Mouse (Mus musculus): ENCODE data around the gene Psmb11. TPM values are rescaled to one million over a fixed set of nuclear protein-coding genes. Genes with fewer than 3 reads are reported as not detected.
"Not testable (repeated sequence)": the region's sequence is repeated elsewhere in the genome, so short reads cannot be mapped to it uniquely, and the experiment has no call there.

Gene Psmb11
- polyA plus RNA-seq, 1 experiment from 2014 or later: not detected

DNA sequence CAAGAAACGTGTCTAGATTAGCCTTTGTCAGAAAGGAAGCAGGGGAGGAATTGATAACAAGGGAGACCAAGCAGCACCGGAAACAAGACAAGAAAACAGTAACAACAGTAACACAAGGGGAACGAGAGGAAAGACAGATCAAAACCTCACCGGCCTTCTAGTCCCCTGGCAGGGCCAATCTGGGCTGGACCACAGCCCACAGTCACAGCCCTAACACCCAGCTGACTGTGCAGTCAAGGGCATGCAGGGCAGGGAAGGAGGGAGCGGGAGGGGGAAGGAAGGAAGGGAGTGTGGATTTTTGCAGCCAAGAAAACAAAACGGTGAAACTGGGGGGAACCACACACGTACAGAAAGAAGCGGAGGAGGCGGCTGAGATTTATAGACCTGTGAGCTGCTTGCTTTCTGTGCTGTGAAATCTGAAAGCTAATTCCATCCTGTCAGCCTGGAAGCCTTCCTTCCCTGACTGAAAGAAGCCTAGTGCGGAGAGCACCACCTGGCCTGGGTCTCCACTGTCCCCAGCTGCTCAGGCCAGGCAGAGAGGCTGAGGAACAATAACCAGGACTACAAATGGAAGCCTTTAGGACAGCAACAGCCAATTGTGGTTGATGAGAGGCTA, 28.8 kb upstream of the Psmb11 start:
- 52% methylated on average over 9 of the region's 10 CpGs for WGBS (ENCODE audit: missing documents)
- Histone ChIP-seq H3K79me2 (ENCODE audit: inconsistent target) (no peaks in the 10 kb centered on the region), H3K36me3 (ENCODE audit: inconsistent target) (no peaks in the 10 kb centered on the region), H3K27ac (no peak overlapping the region), H3K4me3 (ENCODE audit: inconsistent target) (no peak overlapping the region)

DNA sequence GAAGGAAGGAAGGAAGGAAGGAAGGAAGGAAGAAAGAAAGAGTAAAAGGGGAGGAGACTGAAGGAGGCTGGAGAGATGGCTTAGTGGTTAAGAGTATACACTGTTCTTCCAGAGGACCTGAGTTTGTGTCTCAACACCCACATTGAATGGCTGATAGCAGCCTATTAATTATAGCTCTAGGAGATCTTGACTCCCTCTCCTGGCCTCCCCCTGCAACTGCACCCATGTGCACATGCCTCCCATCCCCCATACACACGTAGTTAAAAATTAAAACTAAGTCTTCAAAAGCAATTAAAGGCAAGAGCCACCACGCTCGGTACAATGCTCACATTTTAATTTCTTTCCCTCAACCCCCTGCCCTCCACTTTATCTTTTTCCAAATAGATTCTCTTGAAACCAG, 27.2 kb upstream of the Psmb11 start:
- H3K4me3 ChIP-seq (ENCODE audit: inconsistent target): no peak overlapping the region
- no peaks in the 10 kb centered on the region for H3K36me3 ChIP-seq (ENCODE audit: inconsistent target)
- no peaks in the 10 kb centered on the region for H3K79me2 ChIP-seq (ENCODE audit: inconsistent target)
- 97% methylated on average over 3 of the region's 3 CpGs for WGBS (ENCODE audit: missing documents)
- H3K27ac ChIP-seq: no peak overlapping the region

DNA sequence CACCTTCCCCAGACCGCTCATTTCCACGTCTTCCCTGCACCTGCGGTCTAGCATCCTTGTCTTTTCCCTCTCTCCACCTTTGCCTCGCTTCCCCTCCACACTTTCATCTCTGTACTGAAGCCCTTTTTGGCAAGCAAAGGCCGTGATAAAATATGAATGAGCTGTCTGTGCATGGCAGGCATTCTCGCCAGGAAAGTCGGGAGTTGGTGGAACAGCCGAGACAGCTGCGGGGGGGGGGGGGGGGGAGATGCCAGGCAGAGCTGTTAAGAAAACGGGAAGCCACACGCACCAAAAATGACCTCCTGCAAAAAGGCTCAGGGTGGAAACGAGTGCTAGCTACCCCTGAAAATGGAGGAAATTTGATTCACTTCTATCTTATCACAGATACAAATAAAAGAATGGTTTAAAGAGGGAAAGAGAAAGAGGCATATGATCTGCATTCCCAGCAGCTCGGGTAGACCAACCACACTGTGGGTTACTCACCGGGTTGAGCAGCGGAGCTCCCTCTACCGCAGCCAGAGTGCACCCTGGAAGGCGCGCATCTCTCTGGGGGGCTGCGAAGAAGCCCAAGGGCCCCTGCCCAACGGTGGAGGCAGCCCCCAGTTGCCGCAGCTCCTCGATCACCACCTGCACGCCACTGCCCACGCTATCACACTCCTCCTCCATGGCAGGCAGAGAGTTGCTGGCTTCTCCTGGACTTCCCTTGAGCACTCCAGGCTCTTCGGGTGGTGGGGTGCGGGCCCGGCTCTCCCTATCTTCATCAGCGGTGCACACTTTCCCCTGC, 26.4 kb upstream of the Psmb11 start:
- no peak overlapping the region for H3K4me3 ChIP-seq (ENCODE audit: inconsistent target)
- no peaks in the 10 kb centered on the region for H3K79me2 ChIP-seq (ENCODE audit: inconsistent target)
- H3K36me3 ChIP-seq (ENCODE audit: inconsistent target): no peaks in the 10 kb centered on the region
- WGBS (ENCODE audit: missing documents): 93% methylated on average over 26 of the region's 28 CpGs
- H3K27ac ChIP-seq: no peak overlapping the region

DNA sequence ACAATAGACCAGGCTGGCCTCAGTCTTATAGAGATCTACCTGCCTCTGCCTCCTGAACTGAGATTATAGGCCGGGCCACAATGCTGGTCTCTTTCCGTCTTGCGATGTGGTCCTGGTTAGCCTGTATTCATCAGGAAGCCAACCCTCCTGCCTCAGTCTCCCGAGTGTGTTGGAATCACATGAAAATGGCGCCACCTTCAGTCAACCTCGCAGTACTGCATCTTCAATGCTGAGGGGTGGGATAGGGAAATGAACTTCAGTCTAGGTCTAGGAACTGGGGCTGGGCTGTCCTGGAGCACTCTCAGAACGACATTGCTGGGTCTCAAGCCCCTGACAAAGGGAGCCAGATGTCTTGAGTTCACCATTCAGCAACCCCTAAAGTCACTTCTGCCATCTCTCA, 24.1 kb upstream of the Psmb11 start:
- H3K4me3 ChIP-seq (ENCODE audit: inconsistent target): no peak overlapping the region
- no peaks in the 10 kb centered on the region for H3K36me3 ChIP-seq (ENCODE audit: inconsistent target)
- no peak overlapping the region for H3K27ac ChIP-seq
- WGBS (ENCODE audit: missing documents): 80% methylated on average over 7 of the region's 7 CpGs
- no peaks in the 10 kb centered on the region for H3K79me2 ChIP-seq (ENCODE audit: inconsistent target)

DNA sequence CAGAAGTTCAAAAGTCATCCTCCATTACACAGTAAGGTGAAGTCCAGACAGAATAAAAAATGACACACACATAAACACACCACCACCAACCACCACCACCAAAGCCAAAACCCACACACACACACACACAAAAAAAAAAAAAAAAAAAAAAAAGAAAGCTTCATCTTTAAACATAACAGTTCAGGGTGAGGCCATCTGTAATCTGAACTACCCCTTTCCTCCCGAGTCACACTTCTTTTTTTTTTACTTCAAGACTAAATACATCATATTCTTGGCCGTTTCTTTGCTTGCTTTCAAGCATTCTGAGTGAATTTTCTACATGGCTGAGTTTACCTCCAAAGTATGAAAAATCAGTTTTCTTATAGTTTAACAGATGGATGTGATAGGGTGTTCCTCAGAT, 19.6 kb upstream of the Psmb11 start:
- 36% methylated on average over 2 of the region's 2 CpGs for WGBS (ENCODE audit: missing documents)
- no peaks in the 10 kb centered on the region for H3K36me3 ChIP-seq (ENCODE audit: inconsistent target)
- no peaks in the 10 kb centered on the region for H3K79me2 ChIP-seq (ENCODE audit: inconsistent target)
- no peak overlapping the region for H3K27ac ChIP-seq
- no peak overlapping the region for H3K4me3 ChIP-seq (ENCODE audit: inconsistent target)

DNA sequence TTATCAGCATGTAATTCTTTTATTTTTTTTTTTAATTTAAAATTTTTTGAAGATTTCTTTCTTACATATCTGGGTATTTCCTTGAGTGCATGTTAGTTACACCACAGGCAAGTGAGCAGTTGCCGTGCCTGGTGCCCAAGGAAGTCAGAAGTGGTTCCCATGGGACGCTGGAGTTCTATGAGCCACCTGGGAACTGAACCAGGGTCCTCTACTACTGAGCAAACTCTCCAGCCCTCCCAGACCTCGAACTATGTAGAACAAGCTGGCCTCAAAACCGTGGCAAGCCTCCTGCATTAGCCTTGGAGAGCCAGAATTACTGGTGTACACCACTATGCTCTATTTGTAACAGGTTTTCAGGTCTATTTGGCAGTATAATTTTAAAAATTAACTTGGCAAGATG, 18.6 kb upstream of the Psmb11 start:
- no peaks in the 10 kb centered on the region for H3K79me2 ChIP-seq (ENCODE audit: inconsistent target)
- peak overlapping the region; percentile 47; the same call in 1 of the 2 replicates for H3K27ac ChIP-seq
- peak overlapping the region; percentile 33 for H3K4me3 ChIP-seq (ENCODE audit: inconsistent target)
- H3K36me3 ChIP-seq (ENCODE audit: inconsistent target): no peaks in the 10 kb centered on the region
- WGBS (ENCODE audit: missing documents): 57% methylated on average over 4 of the region's 4 CpGs

DNA sequence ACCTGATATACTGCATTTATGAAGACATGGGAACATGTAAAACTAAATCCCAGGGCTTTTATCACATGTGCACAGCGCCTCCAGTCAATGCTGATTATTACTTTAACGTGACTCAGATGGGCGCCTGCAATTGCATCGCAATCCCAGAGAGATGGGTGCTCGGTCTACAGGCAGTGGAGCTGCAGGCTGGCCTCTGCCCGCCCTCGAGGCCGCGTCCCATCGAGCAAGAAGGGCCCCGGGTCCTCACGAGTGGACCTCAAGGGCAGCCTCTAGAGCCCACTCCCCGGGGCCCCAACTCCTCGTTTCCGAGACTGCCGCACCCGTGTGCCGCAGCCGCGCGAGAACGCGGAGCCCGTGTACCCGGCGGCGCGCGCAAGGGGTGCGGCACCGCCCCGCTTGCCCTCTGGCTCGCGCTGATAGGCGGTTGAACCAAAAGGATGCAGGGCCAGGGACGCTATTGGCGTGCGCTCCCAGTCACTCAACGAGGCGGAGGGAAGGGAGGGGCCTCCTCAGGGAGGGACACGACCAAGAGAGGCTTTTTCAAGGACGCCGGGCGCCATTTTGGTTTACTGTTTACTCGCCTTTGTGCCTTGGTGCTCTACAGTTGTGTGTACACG, 18.1 kb upstream of the Psmb11 start:
- Histone ChIP-seq H3K79me2 (ENCODE audit: inconsistent target) (no peaks in the 10 kb centered on the region), H3K36me3 (ENCODE audit: inconsistent target) (no peaks in the 10 kb centered on the region), H3K27ac (peak overlapping the region; percentile 56), H3K4me3 (ENCODE audit: inconsistent target) (peak overlapping the region; percentile 33)
- WGBS (ENCODE audit: missing documents): under 1% methylated on average over 46 of the region's 46 CpGs

DNA sequence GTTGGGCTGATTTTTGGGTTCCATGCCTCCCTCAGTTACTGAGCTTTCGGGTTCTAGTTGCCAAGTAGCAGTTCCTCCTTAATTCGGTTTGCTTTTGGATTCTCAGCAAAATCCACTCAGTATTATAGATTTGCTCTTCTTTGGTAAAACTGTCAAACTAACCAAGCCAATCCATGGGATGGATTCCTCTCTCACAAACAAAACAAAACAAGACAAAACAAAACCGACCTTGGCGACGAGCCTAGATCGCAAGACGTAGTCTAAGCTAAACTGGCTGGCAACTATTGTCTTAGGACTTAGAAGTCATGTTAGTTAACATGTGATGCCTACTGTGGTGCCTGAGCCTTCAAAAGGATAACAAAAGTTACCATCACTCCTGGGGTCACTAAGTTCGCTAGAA, 17.5 kb upstream of the Psmb11 start:
- no peaks in the 10 kb centered on the region for H3K36me3 ChIP-seq (ENCODE audit: inconsistent target)
- peak overlapping the region; percentile 22 for H3K4me3 ChIP-seq (ENCODE audit: inconsistent target)
- peak overlapping the region; percentile 56 for H3K27ac ChIP-seq
- H3K79me2 ChIP-seq (ENCODE audit: inconsistent target): no peaks in the 10 kb centered on the region
- 92% methylated on average over 8 of the region's 8 CpGs for WGBS (ENCODE audit: missing documents)

DNA sequence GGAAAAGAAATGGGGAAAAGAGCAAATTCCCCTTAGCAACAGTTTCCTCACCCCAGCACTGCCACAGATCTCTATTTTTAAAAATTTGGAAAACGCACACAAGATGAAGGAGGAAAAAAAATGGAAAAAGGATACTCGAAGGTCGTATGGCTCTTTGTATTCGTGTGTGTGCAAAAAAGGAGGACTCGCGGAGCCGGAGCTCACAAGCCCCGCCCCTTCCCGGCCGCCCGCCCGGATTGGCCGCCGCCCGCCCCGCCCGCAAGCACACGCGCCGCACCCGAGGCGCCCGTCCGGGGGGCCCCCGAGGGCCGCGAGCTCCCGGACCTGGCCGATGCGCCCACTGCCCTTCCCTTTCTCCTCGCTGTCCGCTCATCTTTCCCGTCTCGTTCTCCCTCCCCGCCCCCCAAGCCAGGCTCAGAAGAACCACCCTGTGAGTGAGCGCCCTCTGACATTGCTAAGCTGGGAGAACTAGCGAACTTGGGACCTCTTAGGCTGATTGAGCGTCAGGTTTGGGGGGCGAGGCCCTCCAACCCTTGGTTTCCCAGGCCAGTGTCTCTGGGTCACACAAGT, 15.4 kb upstream of the Psmb11 start, which contains the start of gene 4931414P19Rik:
Gene 4931414P19Rik, minus strand, starts transcription at position 242 of the 570 bp plus-strand sequence.
- no peaks in the 10 kb centered on the region for H3K36me3 ChIP-seq (ENCODE audit: inconsistent target)
- H3K79me2 ChIP-seq (ENCODE audit: inconsistent target): no peaks in the 10 kb centered on the region
- peak within 1 kb of the TSS; percentile 42 for H3K4me3 ChIP-seq (ENCODE audit: inconsistent target)
- H3K27ac ChIP-seq: peak within 1 kb of the TSS; percentile 31; the same call in 1 of the 2 replicates
- 1% methylated on average over 31 of the region's 39 CpGs for WGBS (ENCODE audit: missing documents)

DNA sequence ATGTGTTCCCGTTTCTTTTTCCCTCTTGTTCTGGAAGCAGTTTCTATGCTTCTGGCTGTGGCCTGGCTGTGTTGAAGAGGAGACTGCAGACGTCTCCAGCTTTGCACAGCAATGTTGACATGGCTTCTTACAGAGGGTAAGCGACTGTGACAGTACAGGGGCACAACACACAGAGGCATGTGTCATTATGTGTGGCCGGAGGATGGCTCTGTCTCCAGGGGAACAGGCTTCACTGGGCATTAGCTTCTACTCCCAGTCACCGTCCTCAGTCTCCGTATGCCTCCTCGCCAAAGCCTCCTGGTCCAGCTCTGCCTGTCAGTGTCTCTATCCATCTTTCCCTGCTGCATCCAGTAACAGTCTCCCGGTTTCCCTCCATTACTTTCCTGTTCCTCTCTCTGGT, 14.0 kb upstream of the Psmb11 start:
- WGBS (ENCODE audit: missing documents): 78% methylated on average over 8 of the region's 8 CpGs
- H3K36me3 ChIP-seq (ENCODE audit: inconsistent target): no peaks in the 10 kb centered on the region
- no peak overlapping the region for H3K4me3 ChIP-seq (ENCODE audit: inconsistent target)
- H3K27ac ChIP-seq: no peak overlapping the region
- H3K79me2 ChIP-seq (ENCODE audit: inconsistent target): no peaks in the 10 kb centered on the region

DNA sequence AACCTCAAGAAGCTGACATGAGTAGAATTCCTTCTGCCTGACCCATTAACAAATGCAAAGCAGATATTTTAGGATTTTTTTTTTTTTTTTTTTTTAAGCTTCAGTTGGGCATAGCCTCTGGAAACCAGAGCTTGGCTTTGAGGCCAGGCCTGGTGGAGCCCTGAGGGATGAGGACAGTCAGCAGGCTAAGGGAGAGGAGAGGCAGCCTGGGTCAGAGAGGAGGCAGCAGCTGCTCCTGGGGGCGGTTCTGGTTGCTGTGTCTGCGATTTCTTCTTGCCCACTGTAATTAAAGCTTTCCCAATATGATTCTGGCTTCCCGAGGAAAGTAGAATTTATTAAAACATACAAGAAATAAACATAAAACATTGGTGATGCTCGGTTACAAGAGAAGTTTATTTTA, 12.0 kb upstream of the Psmb11 start:
- Histone ChIP-seq H3K79me2 (ENCODE audit: inconsistent target) (no peaks in the 10 kb centered on the region), H3K36me3 (ENCODE audit: inconsistent target) (peaks cover 11% of the 10 kb centered on the region; the same call in 1 of the 2 replicates), H3K27ac (no peak overlapping the region), H3K4me3 (ENCODE audit: inconsistent target) (no peak overlapping the region)
- WGBS (ENCODE audit: missing documents): 96% methylated on average over 4 of the region's 4 CpGs

DNA sequence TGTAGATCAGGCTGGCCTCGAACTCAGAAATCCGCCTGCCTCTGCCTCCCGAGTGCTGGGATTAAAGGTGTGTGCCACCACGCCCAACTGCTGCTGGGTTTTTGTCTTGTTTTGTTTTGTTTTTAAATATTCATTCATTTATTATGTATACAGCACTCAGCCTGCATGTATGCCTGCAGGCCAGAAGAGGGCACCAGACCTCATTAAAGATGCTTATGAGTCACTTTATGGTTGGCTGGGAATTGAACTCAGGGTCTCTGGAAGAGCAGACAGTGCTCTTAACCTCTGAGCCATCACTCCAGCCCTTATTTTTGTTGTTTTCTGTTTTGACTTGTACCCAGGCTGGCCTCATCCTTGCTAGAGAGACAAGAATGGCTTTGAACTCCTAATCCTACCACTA, 11.3 kb upstream of the Psmb11 start:
- 90% methylated on average over 2 of the region's 4 CpGs for WGBS (ENCODE audit: missing documents)
- Histone ChIP-seq H3K36me3 (ENCODE audit: inconsistent target) (peaks cover 17% of the 10 kb centered on the region; the same call in 1 of the 2 replicates), H3K27ac (no peak overlapping the region), H3K79me2 (ENCODE audit: inconsistent target) (peaks cover 3% of the 10 kb centered on the region; the same call in 1 of the 2 replicates), H3K4me3 (ENCODE audit: inconsistent target) (no peak overlapping the region)

DNA sequence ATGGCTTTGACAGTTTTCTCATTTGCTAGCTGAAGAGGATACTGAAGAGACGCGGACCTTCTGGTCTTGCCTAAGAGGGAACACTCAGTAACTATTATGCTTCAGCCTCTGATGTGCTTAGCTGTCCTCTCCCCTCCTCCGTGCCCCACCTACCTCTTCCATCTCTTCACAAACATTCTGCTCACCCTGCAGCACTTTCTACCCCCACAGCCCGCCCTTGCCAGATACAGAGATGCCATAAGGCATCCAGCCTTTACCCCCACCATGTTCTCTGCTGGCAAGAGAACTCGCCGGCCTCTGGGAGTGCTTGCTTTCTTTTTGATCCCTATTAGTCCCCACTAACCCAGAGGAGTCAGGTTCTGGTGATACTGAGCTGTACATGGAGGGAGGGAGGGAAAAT, 10.6 kb upstream of the Psmb11 start:
- no peak overlapping the region for H3K4me3 ChIP-seq (ENCODE audit: inconsistent target)
- no peak overlapping the region for H3K27ac ChIP-seq
- peaks cover 22% of the 10 kb centered on the region; the same call in 1 of the 2 replicates for H3K36me3 ChIP-seq (ENCODE audit: inconsistent target)
- WGBS (ENCODE audit: missing documents): 91% methylated on average over 6 of the region's 6 CpGs
- H3K79me2 ChIP-seq (ENCODE audit: inconsistent target): peaks cover 10% of the 10 kb centered on the region

DNA sequence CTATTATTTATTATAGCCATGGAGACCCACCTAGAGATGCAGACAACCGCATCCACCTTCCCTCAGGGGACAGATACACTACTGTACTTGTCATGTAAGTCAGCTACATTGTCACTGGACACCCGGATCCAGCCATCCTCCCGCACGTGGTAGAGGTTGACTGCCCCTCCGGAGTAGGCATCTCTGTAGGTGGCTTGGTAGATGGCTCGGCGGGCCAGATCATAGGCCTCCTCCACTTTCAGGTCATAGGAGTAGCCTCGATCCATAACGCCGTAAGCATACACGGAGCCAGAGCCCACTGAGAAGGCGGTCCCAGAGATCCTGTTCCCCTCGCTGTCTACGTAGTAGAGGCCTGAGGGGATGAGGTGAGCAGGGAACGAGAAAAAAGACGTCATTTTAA, 7.1 kb upstream of the Psmb11 start:
- WGBS (ENCODE audit: missing documents): 96% methylated on average over 10 of the region's 16 CpGs
- not testable (repeated sequence) for H3K4me3 ChIP-seq (ENCODE audit: inconsistent target); H3K27ac ChIP-seq
- Histone ChIP-seq H3K36me3 (ENCODE audit: inconsistent target) (peaks cover 22% of the 10 kb centered on the region; the same call in 1 of the 2 replicates), H3K79me2 (ENCODE audit: inconsistent target) (peaks cover 30% of the 10 kb centered on the region)

Measured in macrophage (primary cell).